Mouse (Mus musculus) heart, embryonic 13.5 days (tissue): ENCODE data around the gene Pla2g6. TPM values are rescaled to one million over a fixed set of nuclear protein-coding genes. Genes with fewer than 3 reads are reported as not detected.
A peak's percentile ranks its signal among the peaks of the same experiment; 100 is the strongest.

Experiments
- ATAC-seq: fragments of 200-750 bp; cut with Nextera tagmentation; 2 replicates; pipeline ENCODE4 v1.8.0; 2017; ENCODE audit warnings: moderate TSS enrichment; ENCODE audit not compliant: insufficient number of reproducible peaks, low FRiP score, low TSS enrichment; ENCODE audit errors: extremely low read depth
- H3K27ac ChIP-seq: fragments of 300-500 bp; sonication (generic); replicated peaks from 2 replicates; pipeline ENCODE4 v1.5.1; 2015; ENCODE audit warnings: moderate library complexity, mild to moderate bottlenecking, inconsistent platforms
- H3K27me3 ChIP-seq: fragments of 300-500 bp; sonication (generic); replicated peaks from 2 replicates; pipeline ENCODE4 v1.6.1; 2015; ENCODE audit warnings: mild to moderate bottlenecking, inconsistent platforms
- H3K36me3 ChIP-seq: fragments of 300-500 bp; sonication (generic); 2 replicates; pipeline ENCODE4 v1.6.1; 2015; ENCODE audit warnings: mild to moderate bottlenecking, inconsistent platforms
- H3K4me1 ChIP-seq: fragments of 300-500 bp; sonication (generic); 2 replicates; pipeline ENCODE4 v1.6.1; 2015; ENCODE audit warnings: inconsistent platforms
- H3K4me2 ChIP-seq: fragments of 300-500 bp; sonication (generic); 2 replicates; pipeline ENCODE4 v1.6.1; 2015; ENCODE audit warnings: inconsistent platforms, mild to moderate bottlenecking, moderate library complexity
- H3K4me3 ChIP-seq: fragments of 300-500 bp; sonication (generic); 2 replicates; pipeline ENCODE4 v1.5.1; 2015; ENCODE audit warnings: moderate library complexity, mild to moderate bottlenecking, inconsistent platforms
- H3K9ac ChIP-seq: fragments of 300-500 bp; sonication (generic); 2 replicates; pipeline ENCODE4 v1.6.1; 2015; ENCODE audit warnings: inconsistent platforms, mild to moderate bottlenecking, moderate library complexity
- H3K9me3 ChIP-seq: fragments of 300-500 bp; sonication (generic); 2 replicates; pipeline ENCODE4 v1.6.1; 2016; ENCODE audit warnings: inconsistent platforms
- WGBS: fragments of 180-500 bp; shearing (Covaris S2); methylation state at CpG from one replicate; pipeline ENCODE4 v1.1.7; 2015; ENCODE audit warnings: mixed read lengths; 5-methylcytosine and 5-hydroxymethylcytosine counted together
- polyA plus RNA-seq: library from polyadenylated mRNA; unstranded; fragments of >200 nt; fragmentation: Nextera tagmentation; extraction: Ambion mirVana; gene quantifications from 2 replicates; pipeline ENCODE4 v1.2.1, GENCODE M21; 2015

Pla2g6 gene
- polyA plus RNA-seq, 1 experiment from 2014 or later: 12.2 TPM

- H3K4me2 ChIP-seq: no peak overlapping the region
- WGBS: 25% methylated on average over 4 of the region's 4 CpGs
- ATAC-seq: no peak
- H3K27me3 ChIP-seq: no peaks in the 10 kb centered on the region
- no peaks in the 10 kb centered on the region for H3K9me3 ChIP-seq
- H3K9ac ChIP-seq: peak overlapping the region; percentile 41; the same call in 1 of the 2 replicates
- H3K4me1 ChIP-seq: peaks cover 71% of the 10 kb centered on the region
- H3K4me3 ChIP-seq: no peak overlapping the region
- peak overlapping the region; percentile 73 for H3K27ac ChIP-seq
- peaks cover 52% of the 10 kb centered on the region for H3K36me3 ChIP-seq
Observed at GRCm38 (mm10) chr15:79361023-79361422, 32.8 kb upstream of the Pla2g6 start.

DNA sequence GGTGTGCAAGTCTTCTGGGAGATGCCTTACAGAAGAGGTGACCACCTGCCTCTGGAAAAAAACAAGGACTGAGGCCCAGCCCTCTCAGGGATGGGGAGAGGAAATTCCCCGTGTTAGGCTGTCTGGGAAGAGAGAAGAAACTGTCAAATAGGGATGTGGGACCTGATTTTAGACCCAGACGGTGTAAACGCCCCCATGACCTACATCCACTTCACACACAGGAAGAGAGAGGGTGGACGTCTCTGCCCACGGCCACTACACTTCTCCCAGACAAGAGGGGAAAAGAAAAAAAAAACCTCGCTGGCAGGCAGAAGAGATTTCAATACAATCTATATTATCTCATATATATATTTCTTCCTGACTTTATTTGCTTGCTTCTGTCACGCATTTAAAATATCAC lies 32.2 kb upstream of the Pla2g6 start:
- peak overlapping the region; percentile 73 for H3K27ac ChIP-seq
- no peaks in the 10 kb centered on the region for H3K9me3 ChIP-seq
- no peaks in the 10 kb centered on the region for H3K27me3 ChIP-seq
- H3K36me3 ChIP-seq: peaks cover 45% of the 10 kb centered on the region
- H3K4me2 ChIP-seq: peak overlapping the region; percentile 35
- peaks cover 75% of the 10 kb centered on the region for H3K4me1 ChIP-seq
- H3K9ac ChIP-seq: peak overlapping the region; percentile 3; the same call in 1 of the 2 replicates
- 25% methylated on average over 7 of the region's 7 CpGs for WGBS
- ATAC-seq: no peak
- no peak overlapping the region for H3K4me3 ChIP-seq

DNA sequence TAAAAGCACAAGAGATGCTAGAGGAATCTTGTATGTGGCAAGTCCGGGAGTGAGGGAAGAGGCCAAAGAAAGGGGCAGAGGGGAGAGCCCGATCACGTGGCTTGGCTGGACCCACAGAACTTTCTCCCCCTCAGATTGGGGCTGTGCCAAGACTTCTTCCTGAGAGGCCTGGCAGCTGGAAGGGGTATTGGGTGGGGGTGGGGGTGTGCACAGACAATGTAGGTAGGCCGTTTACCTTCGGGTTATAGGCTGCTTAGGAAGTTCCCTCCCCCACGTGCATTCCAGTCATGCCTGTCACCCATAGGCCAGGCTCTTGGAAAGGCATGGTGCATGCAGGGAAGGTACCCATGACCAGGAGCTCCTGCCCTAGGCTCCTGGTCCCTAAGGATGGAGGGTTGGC lies 31.8 kb upstream of the Pla2g6 start:
- Histone ChIP-seq H3K4me1 (peaks cover 75% of the 10 kb centered on the region), H3K4me2 (peak overlapping the region; percentile 35), H3K9me3 (no peaks in the 10 kb centered on the region), H3K4me3 (no peak overlapping the region), H3K36me3 (peaks cover 41% of the 10 kb centered on the region), H3K9ac (peak overlapping the region; percentile 3; the same call in 1 of the 2 replicates), H3K27ac (peak overlapping the region; percentile 73), H3K27me3 (no peaks in the 10 kb centered on the region)
- no peak for ATAC-seq
- 6% methylated on average over 6 of the region's 6 CpGs for WGBS

GRCm38 (mm10) chr15:79357974-79358690 lies 29.9 kb upstream of the Pla2g6 start:
- Histone ChIP-seq H3K4me2 (peak overlapping the region; percentile 96), H3K27ac (peak overlapping the region; percentile 77), H3K4me1 (peaks cover 64% of the 10 kb centered on the region), H3K36me3 (peaks cover 23% of the 10 kb centered on the region), H3K4me3 (peak overlapping the region; percentile 56), H3K9ac (0 out of 2 replicates have a peak overlapping the region, but pooled peaks have one; percentile 28), H3K9me3 (no peaks in the 10 kb centered on the region), H3K27me3 (no peaks in the 10 kb centered on the region)
- WGBS: 39% methylated on average over 12 of the region's 12 CpGs
- ATAC-seq: no peak

DNA sequence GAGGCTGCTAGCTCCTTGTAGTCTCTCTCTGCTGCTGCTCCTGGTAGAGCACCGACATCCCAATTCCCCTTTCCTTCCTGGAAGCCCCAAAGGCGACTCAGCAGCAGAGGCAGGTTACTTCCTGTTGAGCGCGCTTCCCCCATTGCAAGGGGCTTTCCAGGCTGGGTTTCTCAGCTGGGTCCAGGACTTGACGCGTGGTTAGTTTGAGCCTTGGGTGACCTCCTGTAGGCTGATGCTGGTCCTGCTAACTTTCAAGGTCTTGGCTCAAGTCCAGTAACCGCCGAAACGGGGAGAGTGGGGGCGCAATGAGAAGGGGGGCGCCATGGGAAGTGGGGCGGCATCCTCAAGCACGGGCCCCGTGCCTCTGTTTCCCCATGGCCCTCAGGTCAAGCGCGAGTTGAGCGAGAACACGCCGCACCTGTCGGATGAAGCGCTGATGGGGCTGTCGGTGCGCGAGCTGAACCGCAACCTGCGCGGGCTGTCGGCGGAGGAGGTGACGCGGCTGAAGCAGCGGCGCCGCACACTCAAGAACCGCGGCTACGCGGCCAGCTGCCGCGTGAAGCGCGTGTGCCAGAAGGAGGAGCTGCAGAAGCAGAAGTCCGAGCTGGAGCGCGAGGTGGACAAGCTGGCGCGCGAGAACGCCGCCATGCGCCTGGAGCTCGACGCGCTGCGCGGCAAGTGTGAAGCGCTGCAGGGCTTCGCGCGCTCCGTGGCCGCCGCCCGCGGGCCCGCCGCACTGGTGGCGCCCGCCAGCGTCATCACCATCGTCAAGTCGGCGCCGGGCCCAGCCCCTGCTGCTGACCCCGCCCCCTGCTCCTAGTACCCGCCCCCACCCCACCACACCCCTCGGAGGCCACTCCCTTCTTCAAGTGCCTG lies 29.1 kb upstream of the Pla2g6 start:
- WGBS: under 1% methylated on average over 76 of the region's 77 CpGs
- Histone ChIP-seq H3K36me3 (peaks cover 14% of the 10 kb centered on the region), H3K4me2 (peak overlapping the region; percentile 96), H3K9me3 (no peaks in the 10 kb centered on the region), H3K27me3 (no peaks in the 10 kb centered on the region), H3K4me1 (peaks cover 68% of the 10 kb centered on the region), H3K27ac (peak overlapping the region; percentile 77), H3K9ac (peak overlapping the region; percentile 81), H3K4me3 (peak overlapping the region; percentile 56)
- peak; percentile 76 for ATAC-seq

- 63% methylated on average over 8 of the region's 8 CpGs for WGBS
- H3K27ac ChIP-seq: no peak overlapping the region
- peak overlapping the region; percentile 81 for H3K9ac ChIP-seq
- peak overlapping the region; percentile 56 for H3K4me3 ChIP-seq
- peaks cover 6% of the 10 kb centered on the region for H3K36me3 ChIP-seq
- no peaks in the 10 kb centered on the region for H3K27me3 ChIP-seq
- peak overlapping the region; percentile 96 for H3K4me2 ChIP-seq
- H3K9me3 ChIP-seq: no peaks in the 10 kb centered on the region
- ATAC-seq: no peak
- peaks cover 70% of the 10 kb centered on the region for H3K4me1 ChIP-seq
Observed at GRCm38 (mm10) chr15:79356481-79356880, 28.3 kb upstream of the Pla2g6 start.

- H3K27ac ChIP-seq: no peak overlapping the region
- H3K4me2 ChIP-seq: no peak overlapping the region
- ATAC-seq: no peak
- H3K4me1 ChIP-seq: peaks cover 60% of the 10 kb centered on the region
- WGBS: 64% methylated on average over 4 of the region's 4 CpGs
- H3K36me3 ChIP-seq: no peaks in the 10 kb centered on the region
- H3K4me3 ChIP-seq: no peak overlapping the region
- H3K9ac ChIP-seq: no peak overlapping the region
- no peaks in the 10 kb centered on the region for H3K27me3 ChIP-seq
- H3K9me3 ChIP-seq: no peaks in the 10 kb centered on the region
Observed at GRCm38 (mm10) chr15:79354619-79355018, 26.4 kb upstream of the Pla2g6 start.

DNA sequence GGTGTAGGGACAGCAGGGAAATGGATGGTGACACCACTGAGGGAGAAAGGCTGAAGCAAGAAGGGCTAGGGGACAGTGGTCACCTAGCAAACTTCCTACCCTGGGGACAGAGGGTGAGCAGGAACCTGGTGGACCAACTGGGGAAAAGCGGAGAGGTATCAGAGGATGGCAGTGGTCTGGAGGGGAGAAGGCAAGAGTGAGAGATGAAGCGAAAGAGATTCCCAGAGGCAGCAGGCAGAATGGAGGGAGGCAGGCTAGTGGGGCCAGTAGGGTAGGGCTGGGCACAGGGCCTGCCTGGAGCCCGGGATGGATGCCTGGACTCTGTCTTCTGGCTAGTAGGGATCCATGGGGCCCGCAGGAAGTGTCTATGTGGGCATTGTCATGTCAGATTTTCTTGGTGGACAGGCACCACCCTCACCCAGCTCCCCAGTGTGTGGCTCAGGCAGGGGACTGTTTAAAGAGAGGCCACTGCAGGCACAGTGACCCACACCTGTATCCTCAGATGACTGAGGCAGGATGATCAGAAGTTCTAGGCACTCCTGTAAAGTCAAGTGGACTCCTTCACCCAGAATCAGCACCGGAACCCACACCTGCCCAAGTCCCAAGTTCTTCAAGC lies 25.6 kb upstream of the Pla2g6 start:
- WGBS: 81% methylated on average over 5 of the region's 5 CpGs
- H3K27ac ChIP-seq: no peak overlapping the region
- no peak overlapping the region for H3K4me3 ChIP-seq
- no peak overlapping the region for H3K4me2 ChIP-seq
- no peaks in the 10 kb centered on the region for H3K27me3 ChIP-seq
- peaks cover 58% of the 10 kb centered on the region for H3K4me1 ChIP-seq
- H3K36me3 ChIP-seq: no peaks in the 10 kb centered on the region
- no peak overlapping the region for H3K9ac ChIP-seq
- H3K9me3 ChIP-seq: no peaks in the 10 kb centered on the region
- ATAC-seq: no peak

DNA sequence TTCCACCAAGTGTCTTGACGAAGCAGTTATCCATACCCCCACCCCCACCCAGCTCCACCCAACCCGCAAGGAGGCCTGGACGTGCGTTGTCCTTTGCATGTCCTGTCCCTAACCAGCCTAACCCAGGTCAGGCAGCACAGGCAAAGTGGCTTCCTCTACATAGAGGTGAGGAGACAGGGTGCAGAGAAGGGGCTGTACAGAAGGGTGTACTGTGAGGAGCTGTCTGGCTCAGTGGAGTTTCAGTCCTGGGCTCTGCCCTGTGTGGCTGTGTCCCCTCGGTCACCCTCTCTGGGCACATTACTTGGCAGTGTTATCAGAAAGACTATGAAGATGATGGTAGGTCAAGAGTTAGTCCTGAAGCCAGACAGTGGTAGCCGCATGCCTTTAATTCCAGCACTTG lies 24.3 kb upstream of the Pla2g6 start:
- no peaks in the 10 kb centered on the region for H3K9me3 ChIP-seq
- no peak overlapping the region for H3K4me3 ChIP-seq
- no peak overlapping the region for H3K27ac ChIP-seq
- peaks cover 52% of the 10 kb centered on the region for H3K4me1 ChIP-seq
- H3K4me2 ChIP-seq: no peak overlapping the region
- H3K36me3 ChIP-seq: no peaks in the 10 kb centered on the region
- no peaks in the 10 kb centered on the region for H3K27me3 ChIP-seq
- no peak overlapping the region for H3K9ac ChIP-seq
- WGBS: 75% methylated on average over 6 of the region's 6 CpGs
- no peak for ATAC-seq

DNA sequence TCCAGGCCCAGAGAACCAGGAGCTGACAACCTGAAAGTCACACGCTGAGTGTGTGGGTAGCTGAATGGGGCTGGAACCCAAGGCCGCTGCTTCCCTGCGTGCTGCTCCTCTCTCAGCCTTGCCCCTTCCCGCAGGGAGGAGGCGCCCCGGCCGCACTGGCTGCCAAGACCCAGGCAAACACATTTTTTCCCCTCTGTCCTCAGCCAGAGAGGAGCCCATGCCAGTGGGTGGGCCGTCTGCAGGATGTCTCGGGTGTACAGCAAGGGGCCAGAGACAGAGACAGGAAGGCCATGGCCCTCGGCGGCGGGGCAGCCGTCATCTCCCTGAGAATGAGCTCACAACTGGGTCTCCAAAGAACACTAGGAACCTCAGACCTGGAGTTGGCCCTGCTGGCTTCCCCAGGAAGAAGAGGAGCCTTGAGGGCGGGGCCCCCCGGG lies 23.2 kb upstream of the Pla2g6 start:
- Histone ChIP-seq H3K9ac (peak overlapping the region; percentile 73), H3K4me1 (peaks cover 44% of the 10 kb centered on the region)

GRCm38 (mm10) chr15:79350866-79351265 lies 22.7 kb upstream of the Pla2g6 start:
- ATAC-seq: no peak
- Histone ChIP-seq H3K4me2 (peak overlapping the region; percentile 44), H3K9ac (peak overlapping the region; percentile 73), H3K27me3 (no peaks in the 10 kb centered on the region), H3K36me3 (no peaks in the 10 kb centered on the region), H3K9me3 (no peaks in the 10 kb centered on the region), H3K27ac (peak overlapping the region; percentile 83), H3K4me1 (peaks cover 39% of the 10 kb centered on the region), H3K4me3 (peak overlapping the region; percentile 22; the same call in 1 of the 2 replicates)
- 91% methylated on average over 4 of the region's 4 CpGs for WGBS

More for the DNA sequence above, 23.2 kb upstream of the Pla2g6 start:
- peak overlapping the region; percentile 22 for H3K4me3 ChIP-seq
- no peak for ATAC-seq
- no peaks in the 10 kb centered on the region for H3K36me3 ChIP-seq
- no peaks in the 10 kb centered on the region for H3K9me3 ChIP-seq
- peak overlapping the region; percentile 83 for H3K27ac ChIP-seq
- no peaks in the 10 kb centered on the region for H3K27me3 ChIP-seq
- WGBS: 19% methylated on average over 15 of the region's 15 CpGs
- H3K4me2 ChIP-seq: peak overlapping the region; percentile 44
